Comparison of ENCODE assay signal across 12 mouse cellular contexts in genomic region chr2:158248318-158248717, GRCm38 (mm10). TPM values are rescaled to one million over a fixed set of nuclear protein-coding genes. Genes with fewer than 3 reads are reported as not detected.
DNase-seq lines count a peak whose midpoint lies in the region; ATAC-seq and TF ChIP-seq lines count a peak whose summit lies in the region.
"Had no signal": no experiment of that assay in that cellular context is flagged by ENCODE, and none has a peak within 500 bp of the region (broad histone marks: within the 10 kb centered on the region; RNA-seq: fewer than 3 reads in every experiment).

No protein-coding gene starts in this region.

- peak; percentile 56 for DNase-seq in adrenal gland, postnatal 10 days
- peak; percentile 73 for DNase-seq in gastrocnemius, adult 2 months
- peak; percentile 75 to 77 for DNase-seq in heart, postnatal 14 days
- DNase-seq in lung, postnatal 10 days = peak; percentile 78
- no peak for DNase-seq in midbrain, embryonic 10.5 days (ENCODE audit: low spot score)
- no peak for DNase-seq in left cerebral cortex, postnatal 25 days (ENCODE audit: low spot score in 2 of 2)
- DNase-seq: cerebellum, adult 2 months had no signal

- no peak overlapping the region for H3K9ac ChIP-seq in forebrain, embryonic 12.5 days
- no peak overlapping the region for H3K9ac ChIP-seq in midbrain, embryonic 13.5 days (replicated peaks)

- no peak overlapping the region for H3K4me3 ChIP-seq in gastrocnemius, adult 2 months
- H3K4me3 ChIP-seq in forebrain, embryonic 12.5 days (replicated peaks) = no peak overlapping the region
- no peak overlapping the region for H3K4me3 ChIP-seq in midbrain, embryonic 10.5 days
- H3K4me3 ChIP-seq in midbrain, embryonic 13.5 days (replicated peaks) = no peak overlapping the region

- no peak for TF ChIP-seq CTCF in gastrocnemius, adult 2 months (IDR thresholded peaks at IDR 0.05)

- H3K4me2 ChIP-seq in forebrain, embryonic 12.5 days = no peak overlapping the region
- H3K4me2 ChIP-seq in midbrain, embryonic 13.5 days (replicated peaks) = no peak overlapping the region

- peak overlapping the region; percentile 56 for H3K27ac ChIP-seq in gastrocnemius, adult 2 months
- H3K27ac ChIP-seq in forebrain, embryonic 12.5 days = no peak overlapping the region
- no peak overlapping the region for H3K27ac ChIP-seq in midbrain, embryonic 10.5 days (replicated peaks)
- no peak overlapping the region for H3K27ac ChIP-seq in midbrain, embryonic 13.5 days

- no peaks in the 10 kb centered on the region for H3K4me1 ChIP-seq in forebrain, embryonic 12.5 days
- H3K4me1 ChIP-seq in midbrain, embryonic 10.5 days = peaks cover 10% of the 10 kb centered on the region; the same call in 1 of the 2 replicates
- no peaks in the 10 kb centered on the region for H3K4me1 ChIP-seq in midbrain, embryonic 13.5 days (replicated peaks)

- intact Hi-C loops in gastrocnemius, adult 2 months (cut with DNase I) = no loop called here
- intact Hi-C loops in heart, postnatal 14 days (cut with DNase I) = no loop called here
- intact Hi-C loops in left cerebral cortex, postnatal 25 days (cut with DNase I) = no loop called here

- no peak for ATAC-seq in forebrain, embryonic 12.5 days (ENCODE audit: low FRiP score)
- ATAC-seq in midbrain, embryonic 13.5 days = no peak
- ATAC-seq: forebrain, embryonic 16.5 days; Patski had no signal

- H3K27me3 ChIP-seq in forebrain, embryonic 12.5 days = no peaks in the 10 kb centered on the region
- no peaks in the 10 kb centered on the region for H3K27me3 ChIP-seq in midbrain, embryonic 10.5 days (ENCODE audit: low read depth, poor library complexity, severe bottlenecking)
- H3K27me3 ChIP-seq in midbrain, embryonic 13.5 days = no peaks in the 10 kb centered on the region
- H3K27me3 ChIP-seq: Patski had no signal

- WGBS in forebrain, embryonic 12.5 days = 78% methylated on average over 7 of the region's 7 CpGs
- 88% methylated on average over 7 of the region's 7 CpGs for WGBS in midbrain, embryonic 10.5 days
- WGBS in midbrain, embryonic 13.5 days = 88% methylated on average over 7 of the region's 7 CpGs

- H3K9me3 ChIP-seq in forebrain, embryonic 12.5 days = no peaks in the 10 kb centered on the region
- no peaks in the 10 kb centered on the region for H3K9me3 ChIP-seq in midbrain, embryonic 10.5 days (replicated peaks)
- H3K9me3 ChIP-seq in midbrain, embryonic 13.5 days = no peaks in the 10 kb centered on the region

- H3K36me3 ChIP-seq in forebrain, embryonic 12.5 days (replicated peaks) = no peaks in the 10 kb centered on the region
- no peaks in the 10 kb centered on the region for H3K36me3 ChIP-seq in midbrain, embryonic 10.5 days
- H3K36me3 ChIP-seq in midbrain, embryonic 13.5 days = no peaks in the 10 kb centered on the region

RNA-seq across cellular contexts. Expression of gene Bpi, which starts 9.6 kb away (rescaled TPM):
- not detected for total RNA-seq in adrenal gland, postnatal 10 days (2021)
- total RNA-seq in gastrocnemius, adult 2 months (2021) = not detected
- not detected for total RNA-seq in heart, postnatal 14 days (2021)
- polyA plus RNA-seq in forebrain, embryonic 12.5 days (2016; fragmentation: Nextera tagmentation; extraction: Ambion mirVana) = not detected in 2 replicates
- polyA plus RNA-seq in midbrain, embryonic 10.5 days (2016; fragmentation: Nextera tagmentation; extraction: Ambion mirVana) = not detected in 2 replicates
- not detected in 2 replicates for polyA plus RNA-seq in midbrain, embryonic 13.5 days (2015; fragmentation: Nextera tagmentation; extraction: Ambion mirVana)
- total RNA-seq in left cerebral cortex, postnatal 25 days (2021) = not detected
- total RNA-seq: left cerebral cortex, postnatal 10 days had no signal
- polyA plus RNA-seq: cerebellum, adult 2 months; forebrain, embryonic 16.5 days had no signal

RNA-seq across cellular contexts. Expression of gene D630003M21Rik, which starts 19.3 kb away (rescaled TPM):
- total RNA-seq in adrenal gland, postnatal 10 days (2021) = 1 to 10 TPM; 2.6 to 3.3 TPM
- total RNA-seq in gastrocnemius, adult 2 months (2021) = 1 to 10 TPM; 1.2 to 2.2 TPM
- total RNA-seq in heart, postnatal 14 days (2021) = 1 to 10 TPM; 7.0 to 7.4 TPM
- polyA plus RNA-seq in forebrain, embryonic 12.5 days (2016; fragmentation: Nextera tagmentation; extraction: Ambion mirVana) = 3.3 and 3.4 TPM in 2 replicates
- 2.3 and 3.1 TPM in 2 replicates for polyA plus RNA-seq in midbrain, embryonic 10.5 days (2016; fragmentation: Nextera tagmentation; extraction: Ambion mirVana)
- 1.6 and 2.4 TPM in 2 replicates for polyA plus RNA-seq in midbrain, embryonic 13.5 days (2015; fragmentation: Nextera tagmentation; extraction: Ambion mirVana)
- 1 to 10 TPM; 2.9 to 4.0 TPM for total RNA-seq in left cerebral cortex, postnatal 25 days (2021)

RNA-seq across cellular contexts. Expression of gene Lbp, which starts 58.0 kb away (rescaled TPM):
- 10 to 100 TPM; 33.3 to 70.2 TPM for total RNA-seq in adrenal gland, postnatal 10 days (2021)
- 1 to 10 TPM; 5.2 to 7.1 TPM for total RNA-seq in gastrocnemius, adult 2 months (2021)
- 10 to 100 TPM in 1 of 2 experiments, 1 to 10 TPM in 1; 8.7 to 11.6 TPM for total RNA-seq in heart, postnatal 14 days (2021)
- 1.5 and 2.3 TPM in 2 replicates for polyA plus RNA-seq in forebrain, embryonic 12.5 days (2016; fragmentation: Nextera tagmentation; extraction: Ambion mirVana)
- polyA plus RNA-seq in midbrain, embryonic 10.5 days (2016; fragmentation: Nextera tagmentation; extraction: Ambion mirVana) = 1.6 and 2.0 TPM in 2 replicates
- polyA plus RNA-seq in midbrain, embryonic 13.5 days (2015; fragmentation: Nextera tagmentation; extraction: Ambion mirVana) = 1.4 and 2.1 TPM in 2 replicates
- 1 to 10 TPM; 1.6 to 2.7 TPM for total RNA-seq in left cerebral cortex, postnatal 25 days (2021)

Comparison
In these comparisons a context has a peak if more than half of its experiments do, and no peak if none do; other contexts are left out.
1. DNase-seq: peak in adrenal gland, postnatal 10 days (single experiment), gastrocnemius, adult 2 months (single experiment), heart, postnatal 14 days (2 of 2) and lung, postnatal 10 days (single experiment); none in midbrain, embryonic 10.5 days (single experiment) and left cerebral cortex, postnatal 25 days (0 of 2).